Comparison of ENCODE assay signal across 9 mouse cellular contexts in genomic region chr15:19275968-19276826, GRCm38 (mm10).
A peak's percentile ranks its signal among the peaks of the same experiment; 100 is the strongest.
DNase-seq lines count a peak whose midpoint lies in the region; ATAC-seq and TF ChIP-seq lines count a peak whose summit lies in the region.
"Had no signal": no experiment of that assay in that cellular context is flagged by ENCODE, and none has a peak within 500 bp of the region (broad histone marks: within the 10 kb centered on the region; RNA-seq: fewer than 3 reads in every experiment).

No protein-coding gene starts in this region.

- H3K9me3 ChIP-seq in hindbrain, embryonic 11.5 days (ENCODE audit: control insufficient read depth, low read length): no peaks in the 10 kb centered on the region
- no peaks in the 10 kb centered on the region for H3K9me3 ChIP-seq in hindbrain, embryonic 10.5 days
- no peaks in the 10 kb centered on the region for H3K9me3 ChIP-seq in hindbrain, embryonic 14.5 days (ENCODE audit: control insufficient read depth, low read length)

- H3K9ac ChIP-seq in hindbrain, embryonic 11.5 days (ENCODE audit: low read depth, low read length): no peak overlapping the region
- H3K9ac ChIP-seq in hindbrain, embryonic 14.5 days: peak overlapping the region; percentile 46; the same call in 1 of the 2 replicates

- H3K27me3 ChIP-seq in hindbrain, embryonic 11.5 days (ENCODE audit: control insufficient read depth, insufficient read depth, low read length): no peaks in the 10 kb centered on the region
- H3K27me3 ChIP-seq in hindbrain, embryonic 10.5 days (ENCODE audit: insufficient read depth, poor library complexity, severe bottlenecking): no peaks in the 10 kb centered on the region
- H3K27me3 ChIP-seq in hindbrain, embryonic 14.5 days (ENCODE audit: control insufficient read depth, insufficient read depth, low read length): no peaks in the 10 kb centered on the region
- H3K27me3 ChIP-seq in myocyte (ENCODE audit: control insufficient read depth, insufficient read depth, insufficient read length): no peaks in the 10 kb centered on the region

- ATAC-seq in hindbrain, embryonic 11.5 days (ENCODE audit: low FRiP score): peak; percentile 30; the same call in 1 of the 2 replicates
- ATAC-seq in hindbrain, embryonic 14.5 days (ENCODE audit: low FRiP score): peak; percentile 57; the same call in 1 of the 2 replicates

- H3ac ChIP-seq in myocyte (ENCODE audit: control insufficient read depth, insufficient read length): no peak overlapping the region

- peak; percentile 81 for TF ChIP-seq CTCF in cortical plate, adult 2 months (IDR thresholded peaks at IDR 0.05; ENCODE audit: extremely low read depth, insufficient read depth, low read length)

- no peak overlapping the region for H3K4me2 ChIP-seq in hindbrain, embryonic 11.5 days (replicated peaks; ENCODE audit: low read depth, low read length)
- H3K4me2 ChIP-seq in hindbrain, embryonic 14.5 days (replicated peaks): peak overlapping the region; percentile 50
- peak overlapping the region; percentile 52 for H3K4me2 ChIP-seq in myocyte (ENCODE audit: low read depth)

- 54% methylated on average over 10 of the region's 10 CpGs for WGBS in hindbrain, embryonic 11.5 days
- WGBS in hindbrain, embryonic 10.5 days: 64% methylated on average over 10 of the region's 10 CpGs
- WGBS in hindbrain, embryonic 14.5 days: 34% methylated on average over 10 of the region's 10 CpGs

- H3K27ac ChIP-seq in hindbrain, embryonic 11.5 days (ENCODE audit: low read depth, low read length): no peak overlapping the region
- no peak overlapping the region for H3K27ac ChIP-seq in hindbrain, embryonic 10.5 days
- H3K27ac ChIP-seq in cortical plate, adult 2 months (ENCODE audit: insufficient read depth, low read length): no peak overlapping the region
- no peak overlapping the region for H3K27ac ChIP-seq in hindbrain, embryonic 14.5 days
- H3K27ac ChIP-seq: macrophage had no signal

- no peak for TF ChIP-seq POLR2A in cortical plate, adult 2 months (IDR thresholded peaks at IDR 0.05; ENCODE audit: extremely low read depth, insufficient read depth, low read length)
- no peak for TF ChIP-seq POLR2A in myocyte (IDR thresholded peaks at IDR 0.05; ENCODE audit: insufficient read length, low read depth)

- peak; percentile 17 for DNase-seq in hindbrain, embryonic 11.5 days (ENCODE audit: low spot score)
- DNase-seq in hindbrain, embryonic 10.5 days (ENCODE audit: low spot score): no peak
- DNase-seq in hindbrain, embryonic 14.5 days (ENCODE audit: low spot score): peak; percentile 82
- no peak for DNase-seq in ovary, adult 18-20 months (ENCODE audit: low spot score)
- DNase-seq in adrenal gland, postnatal 10 days: no peak
- DNase-seq in gastrocnemius, adult 18-20 months (ENCODE audit: low spot score): no peak

- no peaks in the 10 kb centered on the region for H3K79me2 ChIP-seq in myocyte (ENCODE audit: control insufficient read depth, insufficient read depth)

- H3K4me3 ChIP-seq in hindbrain, embryonic 11.5 days (ENCODE audit: low read depth, low read length): no peak overlapping the region
- H3K4me3 ChIP-seq in hindbrain, embryonic 10.5 days: no peak overlapping the region
- H3K4me3 ChIP-seq in cortical plate, adult 2 months (ENCODE audit: insufficient read depth, low read length): peak overlapping the region; percentile 24; the same call in 1 of the 2 replicates
- H3K4me3 ChIP-seq in hindbrain, embryonic 14.5 days (replicated peaks; ENCODE audit: low read length): peak overlapping the region; percentile 4; the same call in 1 of the 2 replicates
- no peak overlapping the region for H3K4me3 ChIP-seq in myocyte

- H3K36me3 ChIP-seq in hindbrain, embryonic 11.5 days (ENCODE audit: control insufficient read depth, insufficient read depth, low read length): no peaks in the 10 kb centered on the region
- no peaks in the 10 kb centered on the region for H3K36me3 ChIP-seq in hindbrain, embryonic 10.5 days
- H3K36me3 ChIP-seq in hindbrain, embryonic 14.5 days (replicated peaks; ENCODE audit: control insufficient read depth, insufficient read depth): no peaks in the 10 kb centered on the region
- no peaks in the 10 kb centered on the region for H3K36me3 ChIP-seq in myocyte (ENCODE audit: control insufficient read depth, insufficient read depth)

- no peaks in the 10 kb centered on the region for H3K4me1 ChIP-seq in hindbrain, embryonic 11.5 days (replicated peaks; ENCODE audit: control insufficient read depth, insufficient read depth, low read length)
- H3K4me1 ChIP-seq in hindbrain, embryonic 10.5 days (replicated peaks): no peaks in the 10 kb centered on the region
- H3K4me1 ChIP-seq in cortical plate, adult 2 months (ENCODE audit: control insufficient read depth, insufficient read depth, low read length): no peaks in the 10 kb centered on the region
- no peaks in the 10 kb centered on the region for H3K4me1 ChIP-seq in hindbrain, embryonic 14.5 days (replicated peaks; ENCODE audit: control insufficient read depth, insufficient read depth, low read length)

TF ChIP-seq in myocyte, 11 proteins besides CTCF, POLR2A, EP300 and RAD21:
- TF ChIP-seq E2F4 (IDR thresholded peaks at IDR 0.05; ENCODE audit: insufficient read depth): no peak
- no peak for TF ChIP-seq TCF12 (IDR thresholded peaks at IDR 0.05; ENCODE audit: insufficient read depth, poor library complexity, severe bottlenecking)
- TF ChIP-seq MYOG (IDR thresholded peaks at IDR 0.05; ENCODE audit: control insufficient read depth in 1 of 3, insufficient read depth in 1 of 3, insufficient read length in 2 of 3, low read depth in 2 of 3): no peak
- no peak for TF ChIP-seq TCF3 (IDR thresholded peaks at IDR 0.05; ENCODE audit: insufficient read length, low read depth)
- no peak for TF ChIP-seq MYOD1 (IDR thresholded peaks at IDR 0.05; ENCODE audit: control insufficient read depth in 1 of 3, insufficient read length in 2 of 3, low read depth in 2 of 3)

Comparison
In these comparisons a context has a peak if more than half of its experiments do, and no peak if none do; other contexts are left out.
1. DNase-seq: peak in hindbrain, embryonic 11.5 days (single experiment) and hindbrain, embryonic 14.5 days (single experiment); none in hindbrain, embryonic 10.5 days (single experiment), ovary, adult 18-20 months (single experiment), adrenal gland, postnatal 10 days (single experiment) and gastrocnemius, adult 18-20 months (single experiment).
2. H3K4me3 ChIP-seq: peak in cortical plate, adult 2 months (single experiment) and hindbrain, embryonic 14.5 days (single experiment); none in hindbrain, embryonic 11.5 days (single experiment), hindbrain, embryonic 10.5 days (single experiment) and myocyte (single experiment).